Mouse (Mus musculus) yolk sac, embryonic 10.5 days (tissue): ENCODE data around the gene Rassf8.

Experiments
- DNase-seq: peaks from one replicate; pipeline ENCODE4 v3.0.0-alpha.2; 2017; ENCODE audit warnings: low spot score

Rassf8 gene

DNA sequence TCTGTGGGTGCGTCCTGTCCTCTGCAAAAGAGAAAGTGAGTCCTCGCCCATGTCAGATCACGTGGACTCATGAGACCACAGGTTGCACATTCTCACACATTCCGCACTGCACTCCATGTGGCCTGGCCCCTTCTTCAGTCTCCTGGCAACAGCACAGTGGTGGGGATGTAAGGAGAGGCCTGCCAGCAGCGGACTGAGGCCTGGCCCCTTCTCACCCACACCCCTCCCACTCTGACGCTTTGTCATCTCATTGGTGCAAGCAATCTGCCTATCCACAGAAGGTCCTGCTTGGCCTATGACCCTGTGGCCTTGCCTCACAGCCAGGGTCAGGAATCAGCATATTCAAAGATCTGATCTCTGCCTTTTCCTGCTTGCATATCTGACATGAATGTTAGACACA is 76.6 kb downstream of the Rassf8 start:
- DNase-seq = peak; percentile 62

DNA sequence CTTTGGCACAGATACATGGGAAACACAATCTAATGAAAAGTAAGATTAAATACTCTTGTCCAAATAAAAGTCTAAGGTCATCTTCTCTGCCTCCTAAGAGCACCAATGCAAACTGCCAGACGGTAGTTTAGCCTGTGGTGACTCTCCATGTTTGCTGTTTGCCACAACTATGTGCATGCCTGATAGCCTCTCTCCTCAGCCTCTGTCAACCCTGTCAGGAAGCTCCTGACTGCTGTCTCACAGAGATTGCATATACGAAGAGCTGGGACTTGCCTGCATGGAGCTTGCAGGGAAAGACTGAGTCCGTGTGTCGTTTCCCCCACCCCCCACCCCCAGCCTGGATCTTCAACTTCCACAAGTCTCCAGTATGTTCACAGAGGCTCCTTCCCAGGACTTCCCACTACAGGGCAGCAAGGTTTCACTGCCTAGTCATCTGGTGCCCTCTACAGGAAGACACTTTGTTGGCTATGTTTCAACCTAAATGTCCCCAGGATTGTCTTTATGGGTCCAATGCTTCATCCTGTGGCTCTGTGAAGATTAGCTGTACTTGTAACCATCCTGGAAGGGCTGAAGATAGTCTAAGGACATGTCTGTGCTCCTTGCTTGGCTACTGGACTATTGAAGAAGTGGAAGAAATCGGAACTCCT is 77.2 kb downstream of the Rassf8 start:
- peak; percentile 45 for DNase-seq

DNA sequence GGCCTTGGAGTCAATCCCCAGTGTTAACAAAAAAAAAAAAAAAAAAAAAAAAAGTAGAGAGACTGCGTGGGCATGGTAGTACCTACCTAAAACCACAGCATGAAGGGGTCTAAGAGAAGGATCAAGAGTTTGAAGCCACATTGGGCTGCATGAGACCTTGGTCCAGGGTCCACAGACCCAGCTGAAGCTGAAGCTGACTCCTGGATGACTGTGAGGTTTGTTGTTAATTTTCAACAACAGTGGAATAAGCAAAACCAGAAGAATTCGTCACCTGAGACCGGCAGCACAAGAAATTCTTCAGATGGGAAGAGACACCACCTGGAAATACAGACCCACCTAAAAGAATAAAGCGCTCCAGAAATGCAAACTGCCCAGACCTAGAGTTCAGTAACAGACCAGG is 79.8 kb downstream of the Rassf8 start:
- DNase-seq = no peak

DNA sequence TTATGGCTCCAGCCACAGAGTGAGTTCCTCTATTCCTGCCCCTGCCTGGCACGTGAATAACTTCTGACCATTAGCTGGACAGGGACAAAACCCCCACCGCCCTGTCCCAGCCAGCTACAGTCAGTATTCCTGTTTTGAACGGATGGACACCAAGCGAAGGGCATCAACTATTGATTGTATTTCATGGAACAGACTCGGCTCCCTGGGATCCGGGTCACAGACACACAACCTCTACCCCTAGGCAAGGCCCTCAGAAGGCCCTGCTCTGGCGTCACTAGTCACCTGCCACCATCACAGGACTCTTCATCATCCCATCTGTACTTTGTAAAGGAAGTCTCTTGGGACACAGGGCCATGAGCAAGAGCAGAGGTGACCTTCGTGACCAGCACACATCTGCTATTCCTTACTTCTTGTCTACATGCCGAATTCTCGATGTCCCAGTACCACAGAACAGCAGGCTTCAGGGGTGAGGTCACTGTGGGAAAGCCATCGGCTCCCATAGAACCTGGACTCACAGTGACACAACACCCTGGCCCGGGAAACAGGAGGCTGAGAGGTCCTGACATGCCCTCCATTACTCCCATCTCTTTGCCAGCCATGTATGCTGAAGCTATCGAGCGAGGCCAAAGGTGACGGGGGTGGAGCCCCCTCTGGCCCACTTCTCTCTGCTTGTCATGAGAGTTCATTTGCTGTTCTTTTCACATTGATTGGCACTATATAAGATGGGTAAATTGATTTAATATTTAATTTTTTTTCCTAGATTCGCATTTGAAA is 82.7 kb downstream of the Rassf8 start:
- no peak for DNase-seq

DNA sequence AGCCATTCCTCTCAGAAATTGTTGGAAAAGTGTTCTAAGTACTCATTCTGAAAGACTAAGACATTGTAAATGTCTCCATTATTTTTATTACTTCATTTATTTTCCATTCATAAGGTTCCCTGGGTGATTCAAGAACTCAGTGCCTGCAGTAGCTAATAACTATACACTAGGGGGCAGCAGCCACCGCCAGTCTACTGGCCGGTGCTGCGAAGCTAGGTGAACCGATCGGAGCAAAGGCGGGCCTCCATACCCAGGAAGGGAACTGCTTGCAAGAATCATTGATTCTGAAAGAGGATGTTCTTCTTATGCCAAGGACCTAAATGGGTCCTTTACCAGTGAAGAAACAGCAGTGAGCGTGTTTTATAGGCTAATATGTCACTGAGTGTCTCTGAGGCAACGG is 83.6 kb downstream of the Rassf8 start:
- DNase-seq = no peak

DNA sequence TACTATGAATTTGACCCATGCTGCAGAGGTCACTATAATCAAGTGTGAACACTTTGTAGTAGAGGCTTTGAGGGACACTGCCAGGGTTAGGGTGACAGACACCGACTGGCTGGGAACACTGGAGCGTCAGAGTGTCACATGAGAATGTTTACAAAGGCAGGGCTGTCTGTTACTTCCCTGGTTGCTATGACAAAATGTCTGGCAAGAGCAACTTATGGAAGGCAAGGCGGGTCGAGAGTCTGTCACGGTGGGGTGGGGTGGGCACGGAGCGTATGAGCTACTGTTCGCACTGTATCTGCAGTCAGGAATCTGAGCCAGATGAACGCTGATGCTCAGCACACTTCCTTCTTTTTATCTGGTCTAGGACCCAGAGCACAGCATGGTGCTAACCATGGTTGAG is 84.1 kb downstream of the Rassf8 start:
- DNase-seq = no peak

DNA sequence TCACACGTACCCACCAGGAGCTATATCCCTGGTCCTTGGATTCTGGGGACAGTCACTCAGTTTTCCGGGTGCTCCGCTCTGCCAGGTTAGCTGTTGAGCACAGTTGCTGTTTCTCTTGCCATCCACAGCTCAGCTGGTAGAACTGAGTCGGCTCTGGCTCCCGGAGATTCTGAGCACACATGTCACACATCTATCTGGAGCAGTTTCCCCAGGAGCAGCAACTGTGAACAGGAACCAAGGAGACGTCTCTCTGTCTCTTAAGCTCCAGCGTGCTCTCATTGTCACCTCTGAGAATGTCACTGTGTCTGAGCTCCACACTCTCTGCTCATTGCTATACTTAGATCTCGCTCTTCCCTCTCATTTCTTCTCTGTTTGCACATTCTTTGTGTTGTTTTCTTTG is 86.4 kb downstream of the Rassf8 start:
- DNase-seq = no peak

DNA sequence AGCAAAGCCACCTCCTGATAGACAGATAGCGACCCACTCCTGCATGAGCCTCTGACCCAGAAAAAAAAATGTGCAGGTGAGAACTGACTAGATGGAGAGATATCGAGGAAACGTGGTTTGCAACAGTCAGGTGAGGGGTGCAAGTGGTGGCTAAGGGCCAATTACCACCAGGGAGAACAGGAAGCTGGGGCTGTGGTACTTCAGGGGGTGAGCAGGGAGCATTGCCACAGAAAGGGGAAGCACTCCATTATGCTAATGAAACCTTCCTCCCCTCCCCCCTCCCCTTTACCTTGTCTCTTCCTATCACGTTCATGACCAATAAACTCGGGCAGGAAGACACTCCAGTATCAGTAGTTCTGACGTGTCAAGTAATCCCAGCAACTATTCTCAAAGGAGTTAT is 88.8 kb downstream of the Rassf8 start:
- DNase-seq = no peak

DNA sequence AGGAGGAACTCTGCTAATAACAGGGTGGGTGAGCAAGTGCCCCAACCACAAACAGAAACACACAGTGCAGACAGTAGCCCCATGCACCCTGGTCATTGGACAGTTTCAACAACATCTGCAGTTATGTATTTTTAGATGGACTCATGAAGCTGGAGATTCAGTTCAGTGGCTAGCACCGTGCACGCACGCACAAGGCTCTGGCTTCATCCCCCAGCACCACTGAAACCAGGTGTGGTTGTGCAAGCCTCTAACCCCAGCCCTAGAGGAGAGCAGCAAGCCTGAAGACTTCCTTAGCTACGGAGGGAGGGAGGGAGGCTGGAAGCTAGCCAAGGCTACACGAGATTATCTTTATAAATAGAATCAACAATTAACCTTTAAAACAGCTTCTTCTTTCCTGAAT is 99.1 kb downstream of the Rassf8 start:
- no peak for DNase-seq

DNA sequence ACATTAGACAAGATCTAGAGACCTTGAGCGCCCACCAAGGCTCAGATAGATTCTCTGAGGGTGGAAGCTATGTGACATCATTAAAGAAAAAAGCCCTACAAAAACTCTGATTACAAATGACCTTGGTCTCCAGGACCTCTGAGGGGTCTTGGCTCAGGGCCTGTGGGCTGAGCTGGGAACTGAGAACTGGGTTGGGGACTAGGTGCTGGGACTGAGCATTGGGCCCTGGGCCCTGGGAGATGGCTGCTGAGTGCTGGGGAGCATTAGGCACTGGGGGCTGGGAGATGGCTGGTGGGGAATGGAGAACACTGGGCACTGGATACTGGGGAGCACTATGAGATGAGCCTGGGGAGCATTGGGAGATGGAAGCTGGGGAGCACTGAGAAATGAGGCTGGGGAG is 99.5 kb downstream of the Rassf8 start:
- no peak for DNase-seq

DNA sequence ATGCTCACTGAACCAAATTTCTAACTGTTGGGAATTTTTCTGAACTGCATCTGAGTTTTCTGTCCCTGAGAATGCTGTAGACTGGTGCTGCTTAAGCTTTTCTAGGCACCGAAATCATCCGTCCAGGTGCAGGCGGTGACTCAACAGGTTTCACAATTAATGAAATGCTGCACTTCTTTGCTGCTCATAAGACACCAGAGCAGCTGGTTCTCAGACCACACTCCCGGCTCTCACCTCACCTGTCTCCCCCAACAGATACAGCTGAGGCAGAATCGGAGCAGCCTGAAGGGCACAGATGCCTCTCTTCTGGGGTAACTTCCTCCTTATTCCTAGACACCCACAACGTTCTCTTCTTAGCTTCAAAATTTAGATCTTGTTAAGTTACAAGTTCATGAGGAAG is 100.4 kb downstream of the Rassf8 start:
- DNase-seq = no peak

DNA sequence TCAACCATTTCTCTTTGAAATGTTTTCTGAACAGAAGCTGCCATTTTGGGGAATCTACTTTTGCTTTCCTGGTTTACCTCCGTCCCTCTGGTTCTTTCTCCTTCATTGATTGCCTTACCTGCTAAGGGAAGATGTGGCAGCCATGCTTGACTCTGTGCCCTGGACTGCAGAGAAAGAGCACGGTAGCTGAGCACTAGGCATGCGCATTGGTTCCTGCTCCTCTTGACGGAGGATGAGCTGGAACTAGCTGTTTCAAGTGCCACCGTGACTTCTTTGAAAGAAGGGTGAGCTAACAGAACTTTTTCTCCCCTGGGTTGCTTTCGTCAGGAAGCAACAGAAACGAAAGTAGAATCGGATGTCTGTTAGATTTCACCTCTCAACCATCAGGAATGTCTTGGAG is 101.1 kb downstream of the Rassf8 start:
- no peak for DNase-seq

DNA sequence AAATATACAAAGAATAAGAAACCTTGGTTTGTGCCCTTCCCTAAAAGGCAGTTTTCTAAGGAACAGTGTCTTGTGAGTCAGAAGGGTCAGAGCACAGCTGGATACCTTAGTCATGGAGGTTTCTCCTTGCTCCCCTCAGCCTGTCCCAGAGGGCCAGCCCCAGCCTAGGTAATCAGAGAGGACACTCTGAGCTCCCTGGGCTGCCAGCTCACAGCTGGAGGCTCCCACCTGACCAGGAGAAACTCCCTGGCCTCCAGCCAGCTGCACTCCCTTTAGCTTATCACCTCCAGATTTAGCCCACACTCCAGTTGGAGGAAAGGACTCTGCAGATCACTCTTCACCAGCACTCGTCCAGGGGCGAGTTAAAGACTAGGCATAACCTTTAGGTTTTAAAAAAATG is 104.2 kb downstream of the Rassf8 start:
- DNase-seq = no peak

DNA sequence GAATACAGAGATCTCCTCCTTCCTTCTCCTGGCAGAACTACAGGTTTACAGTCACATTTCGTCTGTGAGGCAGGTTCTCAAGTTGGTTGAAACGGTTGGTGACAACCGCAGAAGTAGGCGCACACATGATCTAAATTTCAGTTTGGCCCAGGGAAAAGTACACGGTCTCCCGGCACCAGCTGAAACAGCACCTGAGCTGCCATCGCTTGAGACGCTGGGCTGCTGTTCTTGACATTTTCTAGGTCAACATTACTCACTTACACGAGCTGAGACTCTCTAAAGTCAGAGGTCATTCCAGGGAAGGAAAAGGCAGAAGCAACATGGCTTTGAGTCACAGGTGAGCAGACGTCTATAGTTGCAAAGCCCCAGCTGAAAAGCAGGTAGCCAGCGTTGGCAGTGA is 105.4 kb downstream of the Rassf8 start:
- DNase-seq = no peak

DNA sequence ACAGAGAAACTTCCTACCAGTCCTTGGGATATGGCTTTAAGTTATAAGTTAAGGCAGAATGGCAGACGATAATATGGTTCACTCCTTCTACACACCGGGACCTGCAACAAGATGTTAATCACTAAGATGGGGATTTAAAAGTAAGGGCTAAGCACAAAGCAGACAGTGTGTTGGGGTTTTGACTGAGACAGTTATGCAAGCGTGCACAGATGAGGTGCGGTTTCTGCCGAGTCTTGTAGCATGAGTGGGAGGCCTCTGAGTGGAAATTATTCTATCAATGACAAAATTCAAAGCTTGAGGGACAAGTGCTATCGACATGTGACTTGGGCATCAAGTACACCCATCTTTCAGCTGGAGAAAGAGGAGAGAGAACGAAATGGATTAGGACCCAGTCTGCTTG is 106.2 kb downstream of the Rassf8 start:
- no peak for DNase-seq

DNA sequence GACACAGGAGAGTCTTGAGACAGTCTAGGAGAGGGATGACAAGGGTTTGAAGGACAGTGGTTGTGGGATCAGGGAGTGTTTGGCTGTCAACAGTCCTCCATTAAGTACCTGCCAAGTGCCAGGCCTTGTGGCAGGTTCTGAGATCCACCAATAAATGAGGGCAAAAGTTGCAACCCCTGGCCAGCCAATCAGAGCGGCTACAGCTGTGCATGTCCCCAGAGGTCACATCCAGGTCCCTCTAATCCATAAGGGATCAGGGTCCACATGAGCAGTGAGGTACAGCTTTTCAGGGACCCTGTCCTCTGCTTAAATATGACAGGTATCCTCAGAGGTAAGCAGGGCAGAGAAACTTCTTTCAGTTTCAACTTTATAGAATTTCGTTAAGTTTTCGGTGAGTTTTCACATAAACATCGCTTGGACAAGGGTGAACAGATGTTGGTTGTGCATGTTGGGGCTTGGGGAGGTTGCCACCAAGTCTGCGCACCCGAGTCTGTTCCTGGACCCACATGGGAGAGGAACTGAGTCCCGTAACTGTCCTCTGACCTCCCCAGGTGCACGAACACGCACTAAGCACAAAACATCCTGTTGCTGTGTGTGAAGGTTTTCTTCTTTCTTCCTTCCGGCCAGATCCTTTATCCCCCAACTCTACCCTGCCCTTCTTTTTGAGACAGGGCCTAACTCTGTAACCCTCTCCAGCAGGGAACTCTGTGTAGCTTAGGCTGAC is 107.0 kb downstream of the Rassf8 start:
- no peak for DNase-seq

DNA sequence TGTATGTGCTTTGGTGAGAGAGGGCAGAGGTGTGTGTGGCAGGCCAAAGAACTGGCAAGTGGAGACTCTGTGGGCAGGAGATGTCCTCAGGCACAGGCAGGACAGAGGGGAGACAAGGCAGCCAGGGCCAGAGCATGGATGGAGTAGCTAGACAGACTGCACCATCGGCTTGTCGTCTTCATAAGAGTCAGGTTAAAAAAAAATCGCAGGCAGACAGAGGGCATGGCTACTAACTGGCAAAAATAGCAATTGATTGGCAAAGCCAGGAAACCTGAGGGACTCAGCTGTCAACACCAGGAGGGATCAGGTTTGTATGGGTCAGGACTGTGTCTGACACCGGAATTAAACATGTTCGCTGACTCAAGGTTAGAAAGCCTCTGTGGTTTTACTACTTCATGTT is 108.2 kb downstream of the Rassf8 start:
- no peak for DNase-seq

DNA sequence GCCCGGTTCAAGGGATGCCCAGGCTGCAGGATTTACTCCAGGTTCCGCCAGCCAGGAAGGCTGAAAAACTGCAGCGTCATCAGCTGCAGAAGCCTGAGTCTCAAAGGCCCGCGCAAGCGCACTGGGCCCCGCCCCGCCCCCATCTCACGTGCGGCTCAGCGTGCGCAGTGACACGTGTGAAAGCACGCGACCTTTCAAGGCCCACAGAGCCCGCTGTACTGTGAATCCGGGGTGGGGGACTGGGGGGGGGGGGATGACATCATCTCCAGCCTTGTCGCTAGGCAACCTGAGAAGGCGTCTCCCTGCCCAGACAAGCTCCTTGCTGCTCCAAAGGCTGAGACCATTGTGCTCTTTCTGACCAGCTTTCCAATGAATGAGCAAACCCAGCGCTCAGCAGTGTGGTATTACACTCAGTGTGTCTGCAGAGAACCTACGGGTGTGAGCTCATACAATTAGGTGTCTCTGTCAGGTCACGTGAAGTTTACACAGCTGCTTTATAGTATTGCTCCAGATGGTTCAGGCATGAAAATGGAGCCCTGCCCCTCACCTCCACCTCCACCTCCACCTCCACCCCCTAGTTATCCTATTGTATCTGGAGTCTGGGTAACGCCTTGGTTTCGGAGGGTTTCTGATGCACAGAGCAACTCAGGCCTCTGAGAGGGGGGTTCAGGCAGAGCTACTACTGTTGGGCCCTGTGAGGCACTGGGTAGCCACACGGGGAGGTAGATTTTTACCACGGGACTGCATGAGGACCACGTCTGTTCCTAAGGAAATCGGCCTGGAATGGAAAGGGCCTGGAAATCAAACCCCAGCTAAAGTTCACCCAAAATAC is 109.4 kb downstream of the Rassf8 start:
- DNase-seq = peak; percentile 96

DNA sequence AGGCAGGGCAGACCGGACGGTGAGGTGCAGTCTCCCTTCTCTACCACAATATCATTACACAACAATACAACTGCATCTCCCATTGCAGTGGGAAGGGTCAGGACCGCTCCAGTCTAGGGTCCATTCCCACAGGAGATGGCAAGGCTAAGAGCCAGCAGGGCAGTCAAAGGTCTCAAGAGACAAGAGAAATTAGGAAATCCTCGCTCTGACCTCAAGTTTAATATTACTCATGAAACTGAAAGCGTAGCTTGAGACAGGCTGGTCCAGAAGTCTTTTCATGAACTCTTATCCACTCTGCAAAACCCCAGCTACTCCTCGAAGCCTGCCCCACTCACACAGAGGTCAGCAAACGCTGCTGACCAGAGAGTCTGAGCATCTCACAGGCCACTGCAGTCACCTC is 110.9 kb downstream of the Rassf8 start:
- no peak for DNase-seq

DNA sequence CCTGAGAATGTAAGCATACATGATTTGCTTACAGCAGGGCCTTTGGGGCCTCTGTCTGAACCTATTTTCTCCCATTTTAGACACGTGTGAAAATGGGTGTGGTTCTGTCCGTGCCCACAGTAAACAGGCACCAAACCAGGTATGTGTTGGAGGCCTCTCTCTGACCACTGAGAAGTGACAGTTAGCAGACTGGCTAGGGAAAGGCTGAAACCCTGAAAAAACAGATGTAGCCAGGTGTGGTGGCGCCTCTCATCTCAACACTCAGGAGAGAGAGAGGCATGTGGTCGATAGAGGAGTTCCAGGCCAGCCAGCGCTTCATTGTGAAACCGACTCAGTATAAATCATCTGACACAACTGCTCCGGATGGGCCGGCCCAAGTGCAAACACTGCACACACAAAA is 111.9 kb downstream of the Rassf8 start:
- DNase-seq = no peak

DNA sequence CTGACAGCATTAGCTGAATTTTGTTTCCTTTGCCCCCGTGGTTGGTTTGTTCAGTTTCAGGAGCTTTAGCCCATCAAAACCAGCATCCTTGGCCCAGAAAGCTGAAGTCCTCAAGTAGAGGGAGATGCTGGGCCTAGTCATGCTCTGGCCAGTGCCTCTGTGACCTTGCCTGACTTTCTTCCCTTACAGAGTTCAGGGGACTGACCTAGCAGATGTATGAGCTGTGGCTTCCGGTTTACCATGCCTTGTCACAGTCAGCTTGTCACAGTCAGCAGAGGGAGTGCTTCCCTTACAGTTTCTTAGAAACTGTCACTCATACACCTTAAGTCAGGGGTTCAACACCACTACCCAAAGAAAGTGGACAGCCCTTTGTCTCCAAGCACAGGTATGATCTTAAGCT is 113.8 kb downstream of the Rassf8 start:
- peak; percentile 7 for DNase-seq

DNA sequence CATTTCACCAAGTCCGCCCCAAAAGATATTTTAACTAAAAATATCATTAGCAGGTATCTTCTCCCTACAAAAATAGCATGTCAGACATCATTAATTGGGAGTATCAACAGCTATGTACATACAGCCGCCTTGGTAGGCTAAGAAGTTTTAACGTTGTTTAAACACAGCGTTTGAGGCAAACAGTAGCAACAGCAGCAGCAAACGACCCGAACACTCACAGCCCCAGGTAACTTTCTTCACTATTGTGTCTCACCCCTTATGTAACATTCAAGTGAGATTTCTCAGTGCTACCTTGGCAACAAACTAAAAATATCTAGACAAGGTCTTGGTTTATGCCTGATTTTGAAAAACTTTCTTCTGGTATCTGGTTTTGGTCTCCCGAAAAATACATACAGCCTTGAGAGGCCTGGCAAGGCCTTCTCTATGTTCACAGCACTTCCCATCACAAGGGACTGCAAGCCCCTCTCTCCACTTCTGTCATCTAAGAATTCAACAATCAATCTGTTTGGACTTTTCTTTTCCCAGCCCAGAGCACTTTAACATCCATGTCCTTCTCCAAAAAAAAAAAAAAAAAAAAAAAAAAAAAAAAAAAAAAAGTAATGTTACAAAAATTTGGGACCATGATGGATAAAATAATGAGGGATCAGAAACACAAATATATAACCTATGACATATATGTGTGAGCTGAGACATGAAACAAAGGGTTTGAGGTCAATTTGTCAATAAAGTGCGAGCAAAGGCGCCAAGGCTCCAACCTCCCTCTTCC is 115.1 kb downstream of the Rassf8 start:
- DNase-seq = no peak
